Mouse (Mus musculus) cortical plate, adult 2 months (tissue): ENCODE measurements around the gene E130308A19Rik.

Source experiments
- CTCF ChIP-seq: fragments of 200-500 bp; IDR thresholded peaks from 2 replicates; pipeline ENCODE4 v1.5.1; 2011; ENCODE audit warnings: mild to moderate bottlenecking, control low read depth, low read length; ENCODE audit not compliant: insufficient read depth; ENCODE audit errors: extremely low read depth
- POLR2A ChIP-seq: fragments of 200-500 bp; IDR thresholded peaks from 2 replicates; pipeline ENCODE4 v1.6.1; 2011; ENCODE audit warnings: mild to moderate bottlenecking, low read length, control low read depth; ENCODE audit not compliant: insufficient read depth; ENCODE audit errors: extremely low read depth

DNA sequence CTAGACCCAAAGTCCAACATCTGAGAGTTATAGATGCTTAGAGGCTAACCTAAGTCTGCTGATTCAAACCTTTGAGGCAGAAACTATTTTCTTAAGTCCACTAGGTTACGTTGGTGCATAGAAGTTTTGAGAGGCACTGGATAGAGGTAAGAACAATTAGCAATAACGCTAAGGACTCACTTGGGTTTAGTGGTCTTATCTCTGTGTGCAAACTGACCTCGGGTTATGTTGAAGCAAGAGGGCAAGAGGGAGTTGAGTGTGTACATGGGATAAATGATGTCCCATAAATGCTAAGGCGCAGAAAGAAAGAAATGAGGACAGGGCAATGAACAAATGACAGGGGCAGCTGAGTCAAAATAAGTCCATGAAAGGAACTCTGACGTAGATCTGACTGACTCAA is 23.1 kb downstream of the E130308A19Rik start:
- no peak for TF ChIP-seq CTCF
- TF ChIP-seq POLR2A: no peak
